Mouse (Mus musculus): ENCODE measurements at regions not wholly inside any gene's neighbourhood (a gene's known extent, or its start where the extent isn't known, plus 50 kb on each side); places are given as distances from the start of the nearest gene placed in this dataset.

DNA sequence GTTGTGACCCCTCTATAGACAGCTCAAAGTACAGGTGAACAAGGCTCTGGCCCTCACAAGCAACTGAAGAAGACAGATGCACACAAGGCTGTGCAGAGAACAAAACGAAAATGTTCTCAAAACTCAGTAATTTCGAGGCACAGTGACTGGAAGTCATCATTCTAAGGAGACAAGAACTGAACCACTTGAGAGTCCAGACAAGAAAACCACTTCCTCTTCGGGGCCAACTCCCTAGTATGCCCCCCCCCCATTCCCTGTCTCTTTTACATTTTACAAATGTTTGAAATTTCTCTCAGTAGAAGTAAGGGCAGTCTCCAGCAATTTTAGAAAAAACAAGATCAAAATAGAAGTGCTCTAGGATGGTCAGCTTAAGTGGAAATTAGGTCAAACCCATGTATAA is 184.0 kb downstream of the Sptssa start:
- no peak overlapping the region for H3K4me2 ChIP-seq
- 16% methylated on average over 3 of the region's 3 CpGs for WGBS (ENCODE audit: insufficient replicate concordance)
- no peak overlapping the region for H3K4me3 ChIP-seq
- no peak for ATAC-seq
- H3K9me3 ChIP-seq (replicated peaks) = no peaks in the 10 kb centered on the region
- no peaks in the 10 kb centered on the region for H3K36me3 ChIP-seq
- no peak overlapping the region for H3K9ac ChIP-seq
- H3K27me3 ChIP-seq (replicated peaks) = no peaks in the 10 kb centered on the region
- no peaks in the 10 kb centered on the region for H3K4me1 ChIP-seq
- no peak overlapping the region for H3K27ac ChIP-seq

- no peak overlapping the region for H3K4me2 ChIP-seq
- no peak for ATAC-seq
- WGBS (ENCODE audit: insufficient replicate concordance) = 48% methylated on average over 2 of the region's 2 CpGs
- H3K36me3 ChIP-seq = no peaks in the 10 kb centered on the region
- H3K27ac ChIP-seq = no peak overlapping the region
- H3K4me1 ChIP-seq = no peaks in the 10 kb centered on the region
- no peak overlapping the region for H3K4me3 ChIP-seq
- no peaks in the 10 kb centered on the region for H3K9me3 ChIP-seq (replicated peaks)
- no peaks in the 10 kb centered on the region for H3K27me3 ChIP-seq (replicated peaks)
- H3K9ac ChIP-seq = no peak overlapping the region
Observed at GRCm38 (mm10) chr12:54467635-54468034, 188.7 kb downstream of the Sptssa start.

DNA sequence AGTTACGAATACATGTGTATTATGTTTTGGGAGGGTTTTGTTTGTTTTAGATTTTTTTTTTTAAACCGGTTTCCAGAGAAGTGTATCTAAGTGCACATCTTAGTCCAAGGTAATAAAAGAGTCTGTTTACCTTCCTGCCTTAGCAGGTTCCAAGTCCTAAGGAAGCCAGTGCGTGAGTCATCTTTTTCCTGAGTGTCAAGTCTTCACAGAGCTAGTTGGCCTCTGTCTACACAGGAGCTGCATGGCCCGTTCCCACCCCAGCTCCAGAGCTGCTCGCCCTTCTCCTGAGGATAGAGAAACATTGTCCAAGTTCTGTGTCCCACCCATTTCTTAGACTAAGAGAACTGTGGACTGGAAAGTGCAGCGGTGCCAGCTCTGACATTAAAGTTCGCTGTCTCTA is 192.6 kb downstream of the Sptssa start:
- H3K4me1 ChIP-seq = 0 out of 2 replicates have a peak, but pooled peaks cover 11% of the 10 kb centered on the region
- H3K36me3 ChIP-seq = no peaks in the 10 kb centered on the region
- ATAC-seq = no peak
- H3K4me3 ChIP-seq = no peak overlapping the region
- H3K9me3 ChIP-seq (replicated peaks) = no peaks in the 10 kb centered on the region
- no peak overlapping the region for H3K27ac ChIP-seq
- H3K9ac ChIP-seq = no peak overlapping the region
- 67% methylated on average over 7 of the region's 7 CpGs for WGBS (ENCODE audit: insufficient replicate concordance)
- H3K27me3 ChIP-seq (replicated peaks) = no peaks in the 10 kb centered on the region
- H3K4me2 ChIP-seq = no peak overlapping the region

GRCm38 (mm10) chr12:54461411-54461810 is 195.0 kb downstream of the Sptssa start:
- Histone ChIP-seq H3K4me2 (no peak overlapping the region), H3K36me3 (no peaks in the 10 kb centered on the region), H3K4me3 (no peak overlapping the region), H3K27ac (no peak overlapping the region), H3K4me1 (0 out of 2 replicates have a peak, but pooled peaks cover 11% of the 10 kb centered on the region), H3K27me3 (replicated peaks) (no peaks in the 10 kb centered on the region), H3K9ac (no peak overlapping the region), H3K9me3 (replicated peaks) (no peaks in the 10 kb centered on the region)
- ATAC-seq = no peak
- WGBS (ENCODE audit: insufficient replicate concordance) = 37% methylated on average over 3 of the region's 3 CpGs

GRCm38 (mm10) chr12:54460135-54460523 is 196.2 kb downstream of the Sptssa start:
- Histone ChIP-seq H3K36me3 (no peaks in the 10 kb centered on the region), H3K9me3 (replicated peaks) (no peaks in the 10 kb centered on the region), H3K27ac (no peak overlapping the region), H3K4me1 (0 out of 2 replicates have a peak, but pooled peaks cover 11% of the 10 kb centered on the region), H3K27me3 (replicated peaks) (no peaks in the 10 kb centered on the region), H3K4me2 (no peak overlapping the region), H3K9ac (no peak overlapping the region), H3K4me3 (no peak overlapping the region)
- no peak for ATAC-seq
- 33% methylated on average over 7 of the region's 7 CpGs for WGBS (ENCODE audit: insufficient replicate concordance)

DNA sequence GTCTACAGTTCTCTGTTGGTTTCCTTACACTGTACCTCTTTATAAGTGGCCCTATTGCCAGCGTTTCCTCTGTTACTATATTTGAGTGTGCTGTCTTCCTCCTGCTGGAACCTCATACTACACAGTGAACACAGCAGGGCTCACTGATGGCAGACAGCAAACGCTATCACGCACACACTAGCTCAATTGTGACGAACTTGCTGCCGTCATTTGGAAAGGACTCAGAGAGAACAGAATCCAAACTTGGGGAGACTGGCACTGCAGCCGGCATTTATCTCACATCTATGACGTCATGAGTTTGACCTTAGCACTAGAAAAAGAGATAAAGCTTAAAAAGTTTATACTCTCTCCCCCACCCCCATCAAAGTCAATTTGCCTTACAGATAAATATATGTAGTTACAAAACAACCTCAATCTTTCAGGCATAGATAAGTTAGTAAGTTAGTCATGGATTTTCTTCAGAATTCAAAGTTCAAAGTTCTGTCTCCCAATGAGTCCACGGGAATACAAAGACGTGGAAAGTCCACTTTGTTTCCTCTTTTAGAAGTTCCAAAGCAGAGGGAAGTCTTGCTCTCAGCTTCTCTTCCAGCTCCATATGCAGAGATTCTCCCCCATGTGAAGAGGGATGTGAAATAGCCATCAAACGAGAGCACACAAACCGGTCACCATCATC is 196.8 kb downstream of the Sptssa start:
- Histone ChIP-seq H3K4me3 (no peak overlapping the region), H3K4me1 (0 out of 2 replicates have a peak, but pooled peaks cover 11% of the 10 kb centered on the region), H3K27me3 (replicated peaks) (no peaks in the 10 kb centered on the region), H3K27ac (no peak overlapping the region), H3K9ac (no peak overlapping the region), H3K9me3 (replicated peaks) (no peaks in the 10 kb centered on the region), H3K4me2 (no peak overlapping the region), H3K36me3 (no peaks in the 10 kb centered on the region)
- WGBS (ENCODE audit: insufficient replicate concordance) = 23% methylated on average over 11 of the region's 11 CpGs
- ATAC-seq = no peak

DNA sequence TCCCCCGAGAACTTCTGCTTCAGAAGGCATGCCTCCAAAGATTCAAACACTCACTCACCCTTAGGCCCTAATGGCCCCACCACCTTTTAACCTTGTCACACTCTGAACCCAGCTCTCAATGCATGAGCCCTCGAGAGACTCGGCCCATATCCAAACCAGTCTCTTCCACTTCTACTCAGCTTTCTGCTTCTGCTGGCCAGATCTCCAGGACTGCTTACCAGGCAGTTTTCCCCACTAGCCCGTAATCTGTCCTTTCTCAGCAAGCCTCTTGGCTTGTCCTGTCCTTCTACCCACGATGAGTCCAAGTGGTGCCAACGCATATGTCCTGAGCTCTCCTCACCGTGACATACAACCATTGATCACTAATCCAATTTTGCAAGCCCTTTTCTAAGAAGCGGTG is 199.6 kb downstream of the Sptssa start:
- no peaks in the 10 kb centered on the region for H3K27me3 ChIP-seq (replicated peaks)
- H3K4me1 ChIP-seq = 0 out of 2 replicates have a peak, but pooled peaks cover 11% of the 10 kb centered on the region
- ATAC-seq = no peak
- no peaks in the 10 kb centered on the region for H3K9me3 ChIP-seq (replicated peaks)
- no peak overlapping the region for H3K4me3 ChIP-seq
- WGBS (ENCODE audit: insufficient replicate concordance) = 68% methylated on average over 8 of the region's 8 CpGs
- H3K27ac ChIP-seq = no peak overlapping the region
- H3K4me2 ChIP-seq = no peak overlapping the region
- H3K36me3 ChIP-seq = no peaks in the 10 kb centered on the region
- H3K9ac ChIP-seq = no peak overlapping the region

GRCm38 (mm10) chr12:54454606-54455005 is 201.8 kb downstream of the Sptssa start:
- H3K9ac ChIP-seq = no peak overlapping the region
- no peak overlapping the region for H3K4me2 ChIP-seq
- no peaks in the 10 kb centered on the region for H3K9me3 ChIP-seq (replicated peaks)
- H3K4me1 ChIP-seq = 0 out of 2 replicates have a peak, but pooled peaks cover 4% of the 10 kb centered on the region
- H3K27me3 ChIP-seq (replicated peaks) = no peaks in the 10 kb centered on the region
- WGBS (ENCODE audit: insufficient replicate concordance) = 72% methylated on average over 10 of the region's 10 CpGs
- no peaks in the 10 kb centered on the region for H3K36me3 ChIP-seq
- ATAC-seq = no peak
- H3K4me3 ChIP-seq = no peak overlapping the region
- no peak overlapping the region for H3K27ac ChIP-seq

GRCm38 (mm10) chr12:54453343-54453742 is 203.0 kb downstream of the Sptssa start:
- no peak for ATAC-seq
- WGBS (ENCODE audit: insufficient replicate concordance) = 59% methylated on average over 4 of the region's 4 CpGs
- no peak overlapping the region for H3K4me2 ChIP-seq

GRCm38 (mm10) chr12:54450369-54450768 is 206.0 kb downstream of the Sptssa start:
- H3K27me3 ChIP-seq (replicated peaks) = no peaks in the 10 kb centered on the region
- H3K4me2 ChIP-seq = no peak overlapping the region
- no peak overlapping the region for H3K27ac ChIP-seq
- H3K36me3 ChIP-seq = no peaks in the 10 kb centered on the region
- no peak overlapping the region for H3K9ac ChIP-seq
- H3K4me3 ChIP-seq = no peak overlapping the region
- ATAC-seq = no peak
- H3K4me1 ChIP-seq = no peaks in the 10 kb centered on the region
- no peaks in the 10 kb centered on the region for H3K9me3 ChIP-seq (replicated peaks)
- 64% methylated on average over 10 of the region's 10 CpGs for WGBS (ENCODE audit: insufficient replicate concordance)

More at GRCm38 (mm10) chr12:54453343-54453742, 203.0 kb downstream of the Sptssa start:
- Histone ChIP-seq H3K9ac (no peak overlapping the region), H3K27ac (no peak overlapping the region), H3K4me3 (no peak overlapping the region), H3K36me3 (no peaks in the 10 kb centered on the region), H3K27me3 (replicated peaks) (no peaks in the 10 kb centered on the region), H3K4me1 (no peaks in the 10 kb centered on the region), H3K9me3 (replicated peaks) (no peaks in the 10 kb centered on the region)

DNA sequence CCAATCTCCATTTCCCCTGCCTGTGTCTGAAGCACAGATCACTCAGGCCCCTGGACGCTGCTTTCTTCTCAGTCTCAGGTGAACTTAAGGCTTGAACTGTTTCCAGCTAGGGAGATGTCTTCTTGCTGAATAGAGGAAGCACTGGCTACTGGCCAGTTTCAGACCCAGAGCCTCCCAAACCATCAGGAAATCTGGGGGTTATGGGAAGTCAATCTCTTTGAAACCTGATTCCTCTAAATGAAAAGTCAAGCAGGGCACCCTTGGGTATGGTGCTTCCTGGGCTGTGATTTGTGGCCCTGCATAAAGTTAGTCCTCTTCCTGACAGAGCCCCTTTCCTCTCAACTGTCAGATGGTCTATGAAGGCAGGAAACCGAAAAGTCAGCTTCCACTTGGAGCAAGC is 208.2 kb downstream of the Sptssa start:
- no peak for ATAC-seq
- Histone ChIP-seq H3K4me3 (no peak overlapping the region), H3K9me3 (replicated peaks) (no peaks in the 10 kb centered on the region), H3K9ac (no peak overlapping the region), H3K36me3 (no peaks in the 10 kb centered on the region), H3K4me1 (no peaks in the 10 kb centered on the region), H3K4me2 (no peak overlapping the region), H3K27ac (no peak overlapping the region), H3K27me3 (replicated peaks) (no peaks in the 10 kb centered on the region)
- 28% methylated on average over 2 of the region's 2 CpGs for WGBS (ENCODE audit: insufficient replicate concordance)

DNA sequence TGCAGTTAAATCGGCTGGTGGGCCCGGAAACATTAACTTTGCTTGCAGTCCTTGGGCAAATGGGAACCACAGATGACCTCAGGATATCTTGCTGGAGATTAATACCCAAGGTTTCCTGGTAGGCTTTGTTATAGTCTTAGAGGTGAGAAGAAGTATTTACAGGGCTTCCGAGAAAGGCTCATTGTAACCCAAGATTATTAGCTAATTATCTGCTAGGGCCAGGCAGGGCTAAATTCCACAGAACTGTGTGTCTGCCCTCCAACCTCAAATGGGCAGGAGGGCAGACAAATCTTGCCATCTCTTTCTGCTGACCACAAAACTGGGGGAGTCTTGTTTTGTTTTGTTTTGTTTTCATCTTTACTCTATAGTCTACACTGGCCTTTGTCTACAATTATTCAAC is 209.0 kb downstream of the Sptssa start:
- ATAC-seq = no peak
- H3K9me3 ChIP-seq (replicated peaks) = no peaks in the 10 kb centered on the region
- WGBS (ENCODE audit: insufficient replicate concordance) = 55% methylated on average over 3 of the region's 3 CpGs
- H3K4me3 ChIP-seq = no peak overlapping the region
- no peaks in the 10 kb centered on the region for H3K27me3 ChIP-seq (replicated peaks)
- no peak overlapping the region for H3K9ac ChIP-seq
- H3K36me3 ChIP-seq = no peaks in the 10 kb centered on the region
- H3K4me1 ChIP-seq = no peaks in the 10 kb centered on the region
- H3K27ac ChIP-seq = no peak overlapping the region
- no peak overlapping the region for H3K4me2 ChIP-seq

GRCm38 (mm10) chr12:54446356-54446755 is 210.0 kb downstream of the Sptssa start:
- H3K36me3 ChIP-seq = no peaks in the 10 kb centered on the region
- H3K4me3 ChIP-seq = no peak overlapping the region
- no peaks in the 10 kb centered on the region for H3K4me1 ChIP-seq
- H3K9ac ChIP-seq = no peak overlapping the region
- no peak overlapping the region for H3K4me2 ChIP-seq
- ATAC-seq = no peak
- H3K9me3 ChIP-seq (replicated peaks) = no peaks in the 10 kb centered on the region
- 67% methylated on average over 7 of the region's 7 CpGs for WGBS (ENCODE audit: insufficient replicate concordance)
- H3K27ac ChIP-seq = no peak overlapping the region
- H3K27me3 ChIP-seq (replicated peaks) = no peaks in the 10 kb centered on the region
